Mouse (Mus musculus) embryo, embryonic 9.5 days (tissue): Measurements from ENCODE around the gene Tarbp1.

Source experiments
- DNase-seq: peaks from one replicate; pipeline ENCODE4 v3.0.0-alpha.2; 2017; ENCODE audit errors: extremely low spot score

The Tarbp1 gene

DNA sequence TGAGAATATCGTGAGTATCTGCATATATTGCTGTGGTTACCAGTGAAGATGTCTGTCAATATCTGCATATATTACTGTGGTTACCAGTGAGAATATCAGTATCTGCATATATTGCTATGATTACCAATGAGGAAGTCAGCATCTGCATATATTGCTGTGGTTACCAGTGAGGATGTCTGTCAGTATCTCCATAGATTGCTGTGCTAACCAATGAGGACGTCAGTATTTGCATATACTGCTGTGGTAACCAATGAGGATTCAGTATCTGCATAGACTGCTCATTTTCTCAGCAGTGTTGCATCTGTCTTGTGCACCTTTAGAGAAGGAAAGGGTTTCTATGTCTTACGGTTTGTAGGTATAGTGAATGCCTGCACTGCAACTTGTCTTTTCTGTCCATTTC is 54.0 kb downstream of the Tarbp1 start:
- DNase-seq: no peak

- DNase-seq: no peak
Observed at GRCm38 (mm10) chr8:126405030-126405429, 69.8 kb downstream of the Tarbp1 start.

GRCm38 (mm10) chr8:126404550-126404949 is 70.3 kb downstream of the Tarbp1 start:
- peak; percentile 25 for DNase-seq

- DNase-seq: no peak
Observed at GRCm38 (mm10) chr8:126398349-126398748, 76.5 kb downstream of the Tarbp1 start.

GRCm38 (mm10) chr8:126395917-126396316 is 78.9 kb downstream of the Tarbp1 start:
- no peak for DNase-seq

DNA sequence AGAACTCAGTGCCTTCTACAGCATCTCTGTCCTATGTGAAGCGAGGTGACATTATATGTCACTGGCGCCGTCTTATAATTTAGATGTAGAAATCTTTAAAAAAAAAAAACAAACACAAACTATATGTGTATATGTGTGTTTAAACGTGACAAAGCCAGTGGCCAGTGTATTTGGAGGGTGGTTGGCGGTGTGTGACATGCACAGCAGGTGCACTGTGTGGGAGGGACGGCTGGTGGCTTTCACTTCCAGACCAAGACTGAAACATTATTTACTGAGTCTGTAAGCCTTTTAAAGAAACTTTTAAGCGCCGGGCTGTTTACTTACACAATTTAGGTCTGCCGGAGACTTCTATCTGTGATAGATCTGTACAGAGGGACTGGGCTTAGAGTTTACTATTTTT is 79.5 kb downstream of the Tarbp1 start:
- no peak for DNase-seq

DNA sequence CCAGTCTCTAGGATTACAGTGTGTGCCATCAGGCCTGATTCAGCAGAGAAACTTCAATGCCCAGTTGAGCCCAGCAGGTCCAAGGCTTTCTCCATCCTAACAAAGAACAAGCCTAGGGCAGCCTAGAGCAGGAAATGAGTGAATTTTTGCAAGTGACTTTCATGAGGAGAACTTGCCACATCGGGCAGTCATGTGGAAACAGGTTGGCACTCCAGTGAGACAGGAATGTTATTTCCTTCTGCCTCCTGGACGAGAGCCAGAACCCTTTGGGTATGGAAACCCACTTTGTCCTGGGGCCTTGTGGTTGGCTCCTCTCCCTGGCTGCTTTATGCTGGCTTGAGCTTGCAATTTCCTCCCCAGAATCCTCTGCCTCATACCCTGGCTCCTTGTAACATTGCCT is 83.3 kb downstream of the Tarbp1 start:
- DNase-seq: no peak

GRCm38 (mm10) chr8:126387566-126387965 is 87.3 kb downstream of the Tarbp1 start:
- no peak for DNase-seq

DNA sequence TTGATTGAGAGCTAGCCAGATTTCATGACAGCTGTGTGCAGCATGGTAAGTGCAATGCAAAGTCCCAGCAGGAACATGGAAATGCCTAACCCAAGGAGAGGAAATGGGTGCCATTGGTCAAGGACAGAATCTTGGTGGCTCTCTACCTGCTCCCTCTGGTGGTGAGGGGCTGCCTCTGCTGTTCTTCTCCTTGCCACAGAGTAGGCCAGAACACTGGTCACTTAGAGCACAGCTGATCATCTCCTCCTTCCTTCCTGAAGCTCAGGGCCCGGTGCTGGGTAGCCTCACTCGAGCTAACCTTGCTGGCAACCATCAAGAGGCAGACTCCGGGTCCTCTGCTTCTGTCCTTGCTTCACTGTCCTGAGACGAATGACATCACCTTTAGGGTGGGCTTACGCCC is 92.1 kb downstream of the Tarbp1 start:
- peak; percentile 28 for DNase-seq

- peak; percentile 18 for DNase-seq
Observed at GRCm38 (mm10) chr8:126382216-126382615, 92.6 kb downstream of the Tarbp1 start.

- DNase-seq: no peak
Observed at GRCm38 (mm10) chr8:126381299-126381698, 93.6 kb downstream of the Tarbp1 start.

DNA sequence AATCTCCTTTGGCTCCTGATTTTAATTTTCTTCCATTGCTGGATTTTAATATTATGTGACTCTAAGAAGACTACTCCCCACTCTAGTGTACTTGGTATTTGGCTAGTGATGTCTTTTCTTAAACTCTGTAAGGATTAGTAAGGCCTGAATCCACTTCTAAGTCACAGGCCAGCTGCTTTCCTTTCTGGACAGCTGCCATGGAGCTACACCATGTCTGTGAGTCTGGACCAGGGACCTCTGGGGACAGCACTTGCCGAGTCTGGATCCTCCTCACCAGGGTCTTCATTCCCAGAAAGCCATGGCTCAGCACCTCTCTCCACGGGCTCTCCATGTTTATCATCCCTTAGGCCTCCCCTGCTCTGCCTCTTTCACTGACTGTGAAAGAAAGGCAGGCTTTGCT is 94.7 kb downstream of the Tarbp1 start:
- no peak for DNase-seq

GRCm38 (mm10) chr8:126379580-126379979 is 95.3 kb downstream of the Tarbp1 start:
- no peak for DNase-seq
